Mouse (Mus musculus) kidney, adult 2 months (tissue): Measurements from ENCODE around the gene Hspb1. TPM values are rescaled to one million over a fixed set of nuclear protein-coding genes. Genes with fewer than 3 reads are reported as not detected.

Experiments
- DNase-seq: peaks from one replicate; pipeline ENCODE4 v3.0.0; 2021
- H3K27ac ChIP-seq: fragments of 200-500 bp; 2 replicates; pipeline ENCODE4 v1.5.1; 2012; ENCODE audit warnings: low read depth, low read length, control low read depth, inconsistent platforms; ENCODE audit not compliant: insufficient read depth
- H3K27me3 ChIP-seq: fragments of 200-500 bp; replicated peaks from 2 replicates; pipeline ENCODE4 v1.6.1; 2012; ENCODE audit warnings: mild to moderate bottlenecking, moderate library complexity, low read length, inconsistent platforms; ENCODE audit not compliant: control insufficient read depth, insufficient read depth
- H3K36me3 ChIP-seq: fragments of 200-500 bp; 2 replicates; pipeline ENCODE4 v1.6.1; 2012; ENCODE audit warnings: mild to moderate bottlenecking, moderate library complexity, low read length, inconsistent platforms; ENCODE audit not compliant: control insufficient read depth, insufficient read depth
- H3K4me1 ChIP-seq: fragments of 200-500 bp; 2 replicates; pipeline ENCODE4 v1.6.1; 2011; ENCODE audit warnings: low read length; ENCODE audit not compliant: control insufficient read depth, insufficient read depth
- H3K4me3 ChIP-seq: fragments of 200-500 bp; 2 replicates; pipeline ENCODE4 v1.5.1; 2011; ENCODE audit warnings: mild to moderate bottlenecking, low read depth, low read length, control low read depth; ENCODE audit not compliant: insufficient read depth
- CTCF ChIP-seq: fragments of 200-500 bp; conservative IDR thresholded peaks from 2 replicates; pipeline ENCODE4 v1.5.1; 2011; ENCODE audit warnings: low read depth, mild to moderate bottlenecking, control low read depth, low read length, moderate library complexity, mixed read lengths; ENCODE audit not compliant: insufficient read depth, insufficient read length
- POLR2A ChIP-seq: fragments of 200-500 bp; IDR thresholded peaks from one replicate; pipeline ENCODE4 v1.6.1; 2011; ENCODE audit warnings: low read depth, low read length, control low read depth
- WGBS: fragments of 180-500 bp; shearing (Covaris S2); methylation state at CpG from one replicate; pipeline ENCODE4 v1.1.7; 2018; 5-methylcytosine and 5-hydroxymethylcytosine counted together
- polyA plus RNA-seq: library from polyadenylated mRNA; depleted of rRNA; stranded (reverse); fragments of >200 nt; gene quantifications from 2 replicates; pipeline ENCODE4 v1.2.3, GENCODE M21; 2012

Gene Hspb1
- polyA plus RNA-seq, 1 experiment: 77.8 TPM

DNA sequence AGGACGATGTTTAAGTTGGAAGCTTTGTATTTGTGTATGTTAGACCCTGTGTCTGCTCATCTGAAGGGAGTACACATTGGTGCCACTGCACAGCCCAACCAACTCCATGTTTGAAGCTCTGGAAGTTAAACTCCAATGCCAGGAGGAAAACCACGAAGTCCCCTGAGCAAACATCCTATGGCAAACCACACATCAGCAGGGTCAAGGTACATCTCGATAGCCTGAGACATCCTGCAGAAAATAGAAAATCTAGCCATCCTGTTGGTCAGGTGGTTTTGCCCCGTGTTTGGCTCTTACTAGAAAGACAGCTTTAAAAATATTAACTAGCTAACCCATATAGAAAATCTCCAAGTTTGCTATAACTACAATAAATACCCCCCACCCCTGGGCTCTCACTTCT lies 11.3 kb downstream of the Hspb1 start:
- TF ChIP-seq CTCF (no peak), POLR2A (no peak)
- no peaks in the 10 kb centered on the region for H3K27me3 ChIP-seq
- H3K27ac ChIP-seq: no peak overlapping the region
- no peak for DNase-seq
- no peak overlapping the region for H3K4me3 ChIP-seq
- WGBS: 64% methylated on average over 4 of the region's 4 CpGs
- H3K36me3 ChIP-seq: no peaks in the 10 kb centered on the region
- H3K4me1 ChIP-seq: no peaks in the 10 kb centered on the region

DNA sequence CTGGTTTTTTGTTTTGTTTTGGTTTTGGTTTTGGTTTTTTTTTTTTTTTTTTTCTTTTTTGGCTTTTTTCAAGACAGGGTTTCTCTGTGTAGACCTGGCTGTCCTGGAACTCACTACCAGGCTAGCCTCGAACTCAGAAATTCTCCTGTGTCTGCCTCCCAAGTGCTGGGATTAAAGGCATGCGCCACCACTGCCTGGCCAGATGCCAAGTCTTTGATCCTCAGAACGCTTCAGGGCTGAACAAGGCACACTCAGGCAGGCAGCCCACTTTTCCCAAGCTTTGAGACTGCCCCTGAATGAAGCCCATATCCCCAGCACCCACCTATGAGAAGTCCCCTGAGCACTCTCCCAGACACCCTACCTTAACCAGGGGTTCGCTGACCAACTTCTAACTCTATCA lies 12.1 kb downstream of the Hspb1 start:
- DNase-seq: no peak
- Histone ChIP-seq H3K4me3 (no peak overlapping the region), H3K4me1 (no peaks in the 10 kb centered on the region), H3K27ac (no peak overlapping the region), H3K36me3 (no peaks in the 10 kb centered on the region), H3K27me3 (no peaks in the 10 kb centered on the region)
- no peak for TF ChIP-seq POLR2A
- no peak for TF ChIP-seq CTCF
- 56% methylated on average over 4 of the region's 4 CpGs for WGBS

DNA sequence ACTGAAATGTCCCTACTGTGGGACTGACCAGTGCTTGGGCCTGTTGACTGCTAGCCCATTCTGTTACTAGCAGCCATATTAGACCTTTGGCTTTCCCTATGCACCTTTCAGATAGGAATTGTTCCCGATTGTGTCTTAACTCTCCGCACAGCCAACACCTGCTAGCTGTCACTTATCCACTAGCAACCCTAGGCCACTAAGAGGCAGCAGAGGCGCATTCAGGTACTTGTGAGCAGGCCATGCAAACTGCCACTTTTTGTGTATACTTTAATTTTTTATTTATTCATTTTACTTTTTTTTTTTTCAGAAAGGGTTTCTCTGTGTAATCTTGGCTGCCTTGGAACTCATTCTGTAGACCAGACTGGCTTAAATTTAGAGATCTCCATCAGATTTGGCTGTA lies 13.0 kb downstream of the Hspb1 start:
- TF ChIP-seq POLR2A (no peak), CTCF (peak; percentile 35; the same call in 1 of the 2 replicates)
- no peak overlapping the region for H3K27ac ChIP-seq
- WGBS: 89% methylated on average over 3 of the region's 3 CpGs
- DNase-seq: no peak
- H3K36me3 ChIP-seq: no peaks in the 10 kb centered on the region
- H3K4me1 ChIP-seq: no peaks in the 10 kb centered on the region
- H3K4me3 ChIP-seq: no peak overlapping the region
- no peaks in the 10 kb centered on the region for H3K27me3 ChIP-seq

DNA sequence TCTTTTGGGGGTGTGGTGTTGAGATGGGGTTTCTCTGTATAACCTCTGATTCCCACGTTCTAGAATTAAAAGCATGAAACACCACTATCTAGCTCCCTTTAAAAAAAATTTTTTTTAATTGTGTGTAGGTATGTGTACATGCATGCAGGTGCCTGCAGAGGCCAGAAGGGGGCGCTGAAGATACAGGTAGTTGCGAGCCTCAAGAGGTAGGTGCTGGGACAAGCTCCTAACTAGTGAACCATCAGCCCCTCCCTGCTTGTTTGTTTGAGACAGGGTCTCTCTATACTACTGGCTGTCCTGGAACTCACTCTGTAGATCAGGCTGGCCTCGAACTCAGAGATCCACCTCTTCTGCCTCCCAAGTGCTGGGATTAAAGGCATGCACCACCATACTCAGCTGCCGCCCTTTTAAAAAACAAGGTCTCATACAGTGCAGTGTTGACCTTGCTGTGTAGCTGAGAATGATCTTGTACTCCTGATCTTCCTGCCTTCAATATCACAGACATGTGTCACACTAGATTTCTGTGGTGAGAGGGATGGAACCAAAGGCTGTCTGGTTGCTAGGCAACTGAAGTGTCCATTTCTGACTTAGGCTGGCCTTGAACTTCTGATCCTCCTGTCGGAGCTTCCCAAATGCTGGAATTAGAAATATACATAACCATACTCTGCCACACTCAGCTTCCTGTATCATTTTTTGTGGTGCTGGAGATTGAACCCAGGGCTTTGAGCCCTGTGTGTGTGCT lies 13.8 kb downstream of the Hspb1 start:
- TF ChIP-seq CTCF (peak; percentile 44), POLR2A (no peak)
- Histone ChIP-seq H3K4me1 (no peaks in the 10 kb centered on the region), H3K27ac (no peak overlapping the region), H3K36me3 (no peaks in the 10 kb centered on the region), H3K27me3 (no peaks in the 10 kb centered on the region), H3K4me3 (no peak overlapping the region)
- no peak for DNase-seq
- WGBS: 65% methylated on average over 6 of the region's 6 CpGs

DNA sequence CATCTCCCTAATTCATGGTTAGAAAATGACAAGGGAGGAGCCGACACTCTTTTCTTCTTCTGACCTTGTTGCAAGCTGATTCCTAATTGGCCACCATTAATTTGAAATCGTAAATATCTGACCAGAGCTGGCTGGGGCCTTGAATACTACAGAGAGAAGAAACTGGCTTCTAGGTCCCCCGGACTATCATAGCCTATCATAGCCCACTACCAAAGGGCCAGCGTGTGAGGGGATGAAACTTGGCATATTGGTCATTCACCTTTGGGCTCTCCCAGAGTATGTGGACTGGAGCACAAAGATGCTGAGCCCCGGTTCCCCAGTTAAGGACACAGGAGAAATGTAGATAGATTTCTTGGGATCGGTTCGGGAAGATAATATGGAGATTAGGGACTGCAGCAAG lies 15.3 kb downstream of the Hspb1 start:
- H3K27ac ChIP-seq: peak overlapping the region; percentile 20; the same call in 1 of the 2 replicates
- DNase-seq: no peak
- no peaks in the 10 kb centered on the region for H3K27me3 ChIP-seq
- H3K4me1 ChIP-seq: no peaks in the 10 kb centered on the region
- H3K36me3 ChIP-seq: no peaks in the 10 kb centered on the region
- 27% methylated on average over 7 of the region's 7 CpGs for WGBS
- H3K4me3 ChIP-seq: peak overlapping the region; percentile 61
- TF ChIP-seq POLR2A (no peak), CTCF (no peak)

DNA sequence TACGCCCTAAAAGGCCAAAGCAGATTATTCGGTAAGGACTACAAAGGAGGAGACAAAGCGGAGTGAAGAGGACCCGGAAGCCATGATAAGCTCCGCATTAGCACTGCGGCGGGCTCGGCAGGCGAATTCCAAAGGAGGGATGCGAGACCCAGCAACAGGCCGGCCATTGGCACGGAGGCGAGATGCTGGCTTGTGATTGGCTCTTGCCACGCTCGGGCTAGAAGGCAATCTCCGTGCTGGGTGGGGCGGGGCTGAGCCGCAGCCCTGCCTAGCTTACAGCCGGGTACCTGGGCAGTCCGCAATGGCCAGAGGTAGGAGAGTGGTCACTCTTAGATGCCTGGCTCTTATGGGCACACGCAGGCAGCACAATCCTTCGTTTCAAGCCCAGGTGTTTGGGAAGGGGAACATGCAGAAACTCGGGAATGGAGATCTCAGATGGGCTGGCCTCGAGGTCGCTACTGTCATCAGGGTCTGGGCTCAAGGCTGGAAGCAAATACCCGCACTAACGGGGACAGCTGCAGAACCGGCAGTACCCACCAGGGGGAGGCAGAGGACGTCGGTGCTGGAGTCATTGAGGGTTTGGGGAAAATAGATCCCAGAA lies 15.9 kb downstream of the Hspb1 start:
- no peaks in the 10 kb centered on the region for H3K36me3 ChIP-seq
- peak; percentile 92 for DNase-seq
- H3K4me1 ChIP-seq: no peaks in the 10 kb centered on the region
- H3K27ac ChIP-seq: peak overlapping the region; percentile 49
- WGBS: 1% methylated on average over 30 of the region's 30 CpGs
- no peaks in the 10 kb centered on the region for H3K27me3 ChIP-seq
- peak overlapping the region; percentile 61 for H3K4me3 ChIP-seq
- TF ChIP-seq POLR2A: peak; percentile 64
- TF ChIP-seq CTCF: peak; percentile 97

DNA sequence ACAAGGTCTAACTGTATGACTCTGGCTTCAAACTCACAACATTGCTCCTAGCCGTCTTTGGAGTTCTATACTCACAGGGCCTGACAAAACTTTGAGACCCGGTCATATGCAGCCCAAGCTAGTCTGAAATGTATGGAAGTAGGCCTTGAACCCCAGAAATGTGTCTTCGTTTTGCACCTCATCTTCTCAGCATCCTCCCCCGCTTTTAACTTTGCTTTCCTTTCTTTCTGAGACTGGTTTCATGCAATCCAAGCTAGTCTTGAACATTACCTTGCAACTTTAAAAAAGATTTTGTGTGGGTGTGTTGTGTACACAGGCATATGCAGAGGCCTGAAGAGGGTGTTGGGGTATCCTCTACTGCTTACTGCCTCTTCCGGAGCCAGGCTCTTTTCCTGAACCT lies 16.5 kb downstream of the Hspb1 start:
- Histone ChIP-seq H3K27me3 (no peaks in the 10 kb centered on the region), H3K27ac (no peak overlapping the region), H3K4me3 (no peak overlapping the region), H3K36me3 (no peaks in the 10 kb centered on the region), H3K4me1 (no peaks in the 10 kb centered on the region)
- WGBS: 68% methylated on average over 5 of the region's 5 CpGs
- DNase-seq: no peak
- TF ChIP-seq POLR2A (no peak), CTCF (no peak)
